Mouse (Mus musculus): ENCODE data around the gene Tdrd5. TPM values are rescaled to one million over a fixed set of nuclear protein-coding genes. Genes with fewer than 3 reads are reported as not detected.
"Not testable (repeated sequence)": the region's sequence is repeated elsewhere in the genome, so short reads cannot be mapped to it uniquely, and the experiment has no call there.

The Tdrd5 gene
- not detected in 2 replicates for total RNA-seq (2014; fragmentation: Nextera tagmentation)
- not detected in 2 replicates for total RNA-seq (2017)

DNA sequence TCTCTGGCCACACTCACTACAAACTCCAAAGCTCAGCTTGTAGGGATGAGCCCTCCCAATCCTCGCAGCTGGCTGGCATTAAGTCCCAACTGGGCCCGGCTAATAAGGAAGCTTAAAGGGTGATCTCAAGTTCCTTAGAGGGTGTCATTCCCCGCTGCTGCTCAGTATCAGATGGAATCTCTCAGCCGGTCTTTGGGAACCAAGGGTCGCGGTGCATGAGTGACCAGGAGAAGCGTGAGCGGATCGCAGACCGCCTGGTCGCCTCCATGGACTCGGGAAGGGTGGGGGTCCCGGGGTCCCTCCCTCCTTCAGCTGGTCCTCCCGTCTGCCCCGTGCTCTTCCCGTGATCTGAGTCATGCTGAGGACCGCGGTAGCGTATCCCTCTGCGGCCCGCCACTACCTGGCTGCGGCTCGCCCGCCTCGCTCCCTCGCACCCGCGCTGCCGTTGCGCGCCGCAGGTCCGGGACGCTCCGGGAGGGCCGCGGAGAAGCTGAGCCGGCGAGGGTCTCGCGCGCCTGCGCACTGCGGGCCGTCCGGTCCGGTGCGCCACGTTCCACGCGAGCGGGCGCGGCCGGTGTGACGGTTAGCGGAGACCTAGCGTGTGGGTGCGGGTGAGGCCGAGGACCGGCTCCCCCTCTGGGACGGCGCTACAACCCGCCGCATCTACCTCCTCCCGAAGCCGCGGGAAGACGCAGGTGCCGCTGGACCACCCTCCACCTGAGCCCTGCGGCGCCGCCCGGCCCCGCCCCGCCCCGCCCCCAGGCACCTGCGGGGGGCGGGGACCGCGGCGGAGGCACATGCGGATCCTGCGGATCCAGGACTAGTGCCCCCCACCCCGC lies at the start of gene Tdrd5:
Tdrd5 (minus strand) TSS at position 754 of the 839 bp plus-strand sequence.
- ATAC-seq (replicated peaks; ENCODE audit: poor library complexity, severe bottlenecking) = peak; percentile 69

DNA sequence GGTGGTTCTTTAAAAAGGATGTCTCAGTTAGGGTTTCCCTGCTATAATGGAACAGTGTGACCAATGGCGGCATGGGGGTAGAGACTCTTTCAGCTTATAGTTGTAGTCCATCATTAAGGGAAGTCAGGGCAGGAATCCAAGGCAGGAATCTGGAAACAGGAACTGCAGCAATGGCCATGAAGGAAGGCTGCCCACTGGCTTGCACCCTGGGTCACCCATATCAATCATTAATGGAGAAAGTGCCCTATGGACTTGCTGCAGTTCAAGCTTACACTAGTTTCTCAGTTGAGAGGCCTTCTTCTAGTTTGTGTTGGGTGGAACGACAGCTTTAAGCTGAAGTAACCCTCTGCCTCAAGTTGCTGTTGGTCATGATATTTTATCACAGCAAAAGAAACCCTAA lies 49.0 kb upstream of the Tdrd5 start:
- no peak for ATAC-seq (replicated peaks; ENCODE audit: poor library complexity, severe bottlenecking)

DNA sequence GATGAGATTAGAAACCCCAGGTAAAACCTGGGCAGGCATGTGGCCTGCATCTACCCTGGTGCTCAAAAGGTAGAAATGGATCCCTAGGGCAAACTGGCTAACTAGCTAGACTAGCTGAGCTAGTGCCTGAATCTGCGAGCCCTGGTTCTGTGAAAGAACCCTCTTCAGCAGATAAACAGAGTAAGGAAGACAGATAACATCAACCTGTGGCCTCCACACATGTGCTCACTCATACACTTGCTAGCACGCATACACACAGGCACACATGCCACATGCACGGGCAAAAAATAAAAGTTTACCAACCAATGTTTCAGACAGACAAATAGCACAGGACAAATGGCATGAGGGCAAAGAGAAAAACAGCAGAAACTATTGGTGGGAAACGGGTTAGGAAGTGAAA lies 47.0 kb upstream of the Tdrd5 start:
- ATAC-seq (replicated peaks; ENCODE audit: poor library complexity, severe bottlenecking) = no peak

DNA sequence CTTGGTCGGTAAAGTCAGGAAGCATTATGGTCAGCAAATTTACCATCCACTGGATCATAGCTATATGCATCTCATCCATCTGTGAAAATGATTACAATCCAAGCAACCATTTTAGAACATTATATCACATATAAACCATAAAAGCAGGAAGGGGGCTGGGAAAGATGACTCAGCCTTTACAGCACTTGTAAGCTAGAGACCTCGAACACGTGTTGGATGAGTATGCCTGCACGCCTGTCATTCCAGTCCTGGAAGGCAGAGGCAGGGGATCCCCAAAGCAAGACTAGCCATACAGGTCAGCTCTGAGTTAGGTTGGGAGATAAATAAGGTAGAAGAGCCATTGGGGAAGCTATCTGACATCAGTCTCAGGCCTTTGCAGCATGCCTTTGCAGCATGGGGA lies 45.6 kb upstream of the Tdrd5 start:
- no peak for ATAC-seq (replicated peaks; ENCODE audit: poor library complexity, severe bottlenecking)

DNA sequence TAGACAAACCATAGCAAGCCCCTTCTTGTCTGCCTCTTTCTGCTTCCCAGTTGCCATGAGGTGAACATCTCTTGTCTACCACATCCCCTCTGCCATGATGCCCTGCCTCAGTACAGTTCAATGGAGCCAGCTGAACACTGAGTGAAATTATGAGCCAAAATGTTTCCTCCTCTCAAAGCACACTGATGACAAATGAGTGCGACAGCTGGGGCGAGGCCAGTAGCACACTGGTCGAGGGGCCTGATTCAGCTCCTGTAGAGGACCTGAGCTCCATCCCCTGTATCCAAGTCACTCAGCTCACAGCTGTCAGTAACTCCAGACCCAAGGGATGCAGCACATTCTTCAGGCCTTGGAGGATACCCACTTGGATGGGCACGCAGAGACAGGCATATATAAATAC lies 42.2 kb upstream of the Tdrd5 start:
- ATAC-seq (replicated peaks; ENCODE audit: poor library complexity, severe bottlenecking) = no peak

DNA sequence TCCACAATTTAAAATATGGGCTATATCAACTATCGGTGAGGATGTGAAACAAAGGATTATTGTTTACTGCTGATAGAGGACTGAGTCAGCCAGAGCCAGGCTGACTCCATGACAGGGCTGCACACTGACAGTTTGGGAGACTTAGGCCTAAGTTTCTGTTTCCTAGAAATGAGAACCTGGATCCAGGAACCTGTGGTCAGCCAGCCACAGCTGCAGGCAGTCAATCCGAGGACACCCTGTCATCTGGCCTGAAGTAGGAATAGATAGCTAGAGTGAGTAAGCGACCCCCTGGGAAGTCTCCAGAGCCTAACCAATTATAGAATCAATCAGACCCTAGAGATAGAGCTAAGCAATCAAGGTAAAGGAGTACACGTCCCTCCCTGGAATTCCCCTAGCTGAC lies 41.0 kb upstream of the Tdrd5 start:
- no peak for ATAC-seq (replicated peaks; ENCODE audit: poor library complexity, severe bottlenecking)

DNA sequence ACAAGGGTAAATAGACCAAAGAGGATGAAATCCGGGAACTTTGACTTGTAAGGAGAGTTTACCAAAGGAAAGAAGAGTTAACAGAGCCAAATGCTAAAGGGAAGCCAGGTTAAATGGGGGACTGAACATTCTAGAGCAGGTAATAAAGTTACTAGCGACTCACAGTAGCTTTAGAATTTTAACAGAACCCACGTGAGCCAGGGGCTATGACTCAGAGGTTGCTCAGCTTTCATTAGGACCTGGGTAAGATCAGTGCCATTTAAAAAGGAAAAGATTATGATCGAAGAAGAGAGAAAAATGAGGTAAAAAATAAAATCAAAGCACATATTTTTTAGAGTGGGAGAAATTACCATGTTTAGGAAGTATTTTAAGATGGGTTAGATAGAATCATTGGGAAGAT lies 37.4 kb upstream of the Tdrd5 start:
- no peak for ATAC-seq (replicated peaks; ENCODE audit: poor library complexity, severe bottlenecking)

DNA sequence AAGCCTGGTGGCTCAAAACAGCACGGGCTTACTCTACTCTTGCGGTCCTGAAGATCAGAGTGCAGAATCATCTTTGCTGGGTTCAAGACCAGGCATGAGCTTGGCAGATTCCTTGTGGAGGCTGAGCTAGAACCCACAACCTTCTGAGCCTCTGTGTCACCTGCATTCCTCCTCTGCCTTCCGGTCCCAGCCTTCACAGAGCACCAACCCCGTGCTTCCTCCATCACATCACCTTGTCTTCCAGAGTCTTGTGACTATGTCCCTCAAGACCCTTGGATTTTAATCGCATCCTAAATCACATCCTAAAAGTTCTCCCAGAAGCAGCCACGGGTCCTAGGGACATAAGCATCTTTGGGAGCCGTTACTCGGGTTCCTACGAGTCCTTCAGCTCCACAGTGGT lies 19.7 kb upstream of the Tdrd5 start:
- ATAC-seq (replicated peaks; ENCODE audit: poor library complexity, severe bottlenecking) = no peak

DNA sequence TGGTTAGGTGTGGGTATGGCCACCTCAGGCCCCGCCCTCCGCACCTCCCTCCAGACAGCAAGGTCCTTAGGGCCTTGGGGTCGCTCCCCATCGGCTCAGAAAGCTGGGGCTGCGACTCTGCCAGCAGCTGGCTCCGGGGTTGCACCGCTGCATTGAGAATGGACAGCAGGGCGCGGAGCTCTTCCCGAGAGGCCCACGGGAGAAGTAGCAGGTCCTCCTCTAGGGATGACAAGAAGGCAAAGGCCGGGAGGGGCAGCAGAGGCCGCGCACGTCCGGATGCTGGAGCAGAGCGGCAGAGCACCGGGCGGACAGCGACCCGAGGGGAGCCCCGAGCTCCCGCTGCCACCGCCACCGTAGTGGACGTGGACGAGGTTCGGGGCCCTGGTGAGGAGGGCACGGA lies 7.2 kb upstream of the Tdrd5 start, which contains the start of gene Nphs2:
Nphs2 (plus strand) TSS at position 98 of the 400 bp plus-strand sequence.
- peak; percentile 65 for ATAC-seq (replicated peaks; ENCODE audit: poor library complexity, severe bottlenecking)

DNA sequence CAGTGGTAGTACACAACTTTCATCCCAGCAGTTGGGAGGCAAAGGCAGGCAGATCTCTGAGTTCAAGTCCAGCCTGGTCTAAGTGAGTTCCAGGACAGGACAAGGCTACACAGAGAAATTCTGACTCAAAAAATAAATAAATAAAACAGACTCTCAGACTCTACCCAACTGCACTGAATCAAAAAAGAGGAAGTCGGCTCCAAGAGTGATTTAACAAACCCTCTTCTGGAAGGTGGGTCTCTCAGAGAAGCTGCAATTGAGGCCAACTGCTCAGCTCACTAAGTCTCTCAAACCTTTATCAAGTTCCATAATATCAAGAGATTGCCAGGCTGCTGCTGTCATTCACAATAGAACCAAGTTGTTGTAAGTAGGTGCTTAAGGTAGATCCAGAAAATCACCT lies 5.1 kb upstream of the Tdrd5 start:
- ATAC-seq (replicated peaks; ENCODE audit: poor library complexity, severe bottlenecking) = peak; percentile 51; the same call in 1 of the 2 replicates

DNA sequence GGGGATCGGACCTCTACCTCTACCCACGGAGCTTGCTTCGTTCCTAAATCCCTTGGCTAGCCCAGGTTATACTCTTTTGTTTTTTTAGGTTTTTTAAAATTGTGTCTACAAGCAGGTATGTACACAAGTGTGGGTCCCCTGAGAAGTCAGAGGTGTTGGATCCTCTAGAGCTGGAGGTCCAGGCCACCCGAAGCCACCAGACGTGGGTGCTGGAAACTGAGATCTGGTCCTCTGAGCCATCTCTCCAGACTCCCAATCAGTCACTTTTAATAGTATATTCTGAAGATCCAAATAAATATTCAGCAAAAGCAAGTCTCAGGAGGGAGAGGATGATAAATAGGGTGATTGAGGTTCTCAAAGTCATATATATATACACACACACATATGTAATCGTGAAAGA lies 13.4 kb downstream of the Tdrd5 start:
- ATAC-seq (replicated peaks; ENCODE audit: poor library complexity, severe bottlenecking) = no peak

DNA sequence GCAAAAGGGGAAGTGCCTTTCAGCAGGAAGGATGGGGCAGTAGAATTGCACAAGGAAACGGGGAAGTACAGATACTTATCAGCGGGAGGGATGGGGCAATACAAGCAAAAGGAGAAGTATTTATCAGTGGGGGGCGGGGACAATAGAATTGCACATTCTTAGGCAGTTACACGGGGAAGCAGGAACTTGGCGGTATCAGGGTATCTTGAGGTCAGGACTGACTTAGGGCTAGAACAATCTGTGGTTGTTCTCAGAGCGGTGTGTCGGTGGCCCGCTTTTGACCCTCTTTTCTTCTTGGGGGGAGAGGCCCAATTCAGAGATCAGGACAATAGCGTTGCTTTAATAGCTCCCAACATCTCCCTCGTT lies 14.3 kb downstream of the Tdrd5 start:
- not testable (repeated sequence) for ATAC-seq (replicated peaks; ENCODE audit: poor library complexity, severe bottlenecking)

DNA sequence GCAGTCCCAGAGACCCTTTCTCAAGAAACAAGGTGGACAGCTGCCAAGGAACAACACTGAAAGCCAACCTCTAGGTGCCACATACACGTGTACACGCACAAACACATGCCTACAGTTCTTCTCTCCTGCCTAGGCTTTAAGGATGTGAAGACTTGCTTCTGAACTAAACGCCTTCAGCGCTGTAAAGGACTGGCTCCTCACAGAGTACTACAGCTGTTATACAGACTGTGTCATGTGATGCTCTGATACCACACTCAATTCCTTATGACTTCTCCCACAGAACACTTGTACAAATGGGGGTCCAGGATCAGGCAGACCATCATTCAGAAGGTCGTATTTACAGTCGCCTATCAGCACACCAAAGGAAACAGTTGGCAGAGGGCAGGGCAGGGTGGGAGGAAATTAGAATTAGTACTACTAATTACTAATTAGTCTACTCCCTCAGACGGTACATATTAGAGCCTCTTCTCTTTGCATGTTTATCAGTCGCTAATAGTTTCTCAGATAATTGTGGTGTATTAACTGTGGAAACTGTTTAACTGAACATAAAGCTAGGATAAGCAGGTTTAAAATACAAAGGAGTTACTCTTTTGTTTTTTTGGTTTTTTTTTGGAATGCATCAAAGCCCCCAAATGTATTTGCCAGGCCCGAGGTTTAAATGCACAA lies 14.8 kb downstream of the Tdrd5 start:
- ATAC-seq (replicated peaks; ENCODE audit: poor library complexity, severe bottlenecking) = no peak

DNA sequence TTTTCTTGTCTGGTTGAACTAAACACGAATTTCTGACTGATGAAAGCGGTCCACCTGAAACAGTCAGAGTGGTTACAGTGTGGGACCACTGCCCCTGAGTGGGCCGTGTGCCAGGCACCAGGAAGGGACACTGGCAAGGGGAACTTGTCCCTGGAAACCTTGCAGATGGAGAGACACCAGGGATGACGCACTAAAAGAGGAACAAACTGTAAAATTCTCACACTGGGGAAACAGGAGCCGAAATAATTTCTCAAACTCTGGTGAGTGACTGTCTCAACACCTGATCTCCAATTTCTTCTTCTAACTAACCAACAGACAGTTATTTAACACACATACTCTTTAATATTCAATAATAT lies 17.9 kb downstream of the Tdrd5 start:
- peak; percentile 79 for ATAC-seq (replicated peaks; ENCODE audit: poor library complexity, severe bottlenecking)

DNA sequence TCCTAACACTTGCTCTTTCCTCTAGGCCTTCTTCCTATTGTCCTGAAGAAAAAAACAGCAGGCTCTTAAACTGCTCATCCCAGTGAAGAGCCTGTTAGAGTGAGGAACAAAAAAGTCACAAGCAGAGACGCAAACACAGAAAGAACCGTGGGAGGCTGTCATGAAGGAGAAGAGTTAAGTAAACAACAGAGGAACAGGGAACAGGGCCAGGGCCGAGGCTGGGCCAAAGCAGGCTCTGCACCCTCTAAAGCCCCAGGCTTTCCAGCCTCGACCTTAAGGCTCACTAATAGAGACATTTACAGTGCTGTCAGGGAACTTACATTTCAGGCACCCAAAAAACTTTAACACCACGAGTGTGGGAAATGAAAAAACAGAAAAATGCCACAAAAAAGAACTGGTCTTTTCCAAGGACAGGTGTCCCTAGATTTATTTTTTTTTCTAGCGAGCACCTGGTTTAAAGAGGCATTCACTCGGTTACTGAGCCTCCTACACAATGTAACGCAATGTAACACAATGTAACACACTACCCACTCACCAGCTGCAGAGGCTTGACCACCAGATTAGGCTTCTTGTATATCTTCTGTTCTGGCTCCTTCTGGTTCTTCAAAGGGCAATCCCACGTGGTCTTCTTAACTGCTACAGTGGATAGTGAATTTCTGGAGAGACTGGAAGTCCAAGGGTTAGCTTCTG lies 18.5 kb downstream of the Tdrd5 start:
- ATAC-seq (replicated peaks; ENCODE audit: poor library complexity, severe bottlenecking) = peak; percentile 12; the same call in 1 of the 2 replicates

DNA sequence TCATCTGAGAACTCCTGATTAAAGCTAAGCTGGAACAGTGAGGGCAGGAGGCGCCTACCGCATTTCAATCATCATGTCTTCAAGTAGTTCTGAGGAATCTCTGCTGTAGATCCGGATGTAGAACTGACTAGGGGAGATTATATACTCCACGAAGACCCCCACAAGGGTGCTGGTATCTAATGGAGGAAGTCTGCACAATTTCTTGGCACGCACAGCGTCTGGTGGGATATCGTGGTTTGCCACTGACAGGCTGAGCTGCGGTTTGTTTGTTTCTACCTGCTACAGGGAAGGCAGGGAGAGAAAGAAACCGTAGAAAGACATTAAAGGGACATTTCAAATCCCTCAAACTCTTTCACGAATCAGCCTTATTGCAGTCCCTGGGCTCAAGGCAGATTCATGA lies 19.3 kb downstream of the Tdrd5 start:
- no peak for ATAC-seq (replicated peaks; ENCODE audit: poor library complexity, severe bottlenecking)

DNA sequence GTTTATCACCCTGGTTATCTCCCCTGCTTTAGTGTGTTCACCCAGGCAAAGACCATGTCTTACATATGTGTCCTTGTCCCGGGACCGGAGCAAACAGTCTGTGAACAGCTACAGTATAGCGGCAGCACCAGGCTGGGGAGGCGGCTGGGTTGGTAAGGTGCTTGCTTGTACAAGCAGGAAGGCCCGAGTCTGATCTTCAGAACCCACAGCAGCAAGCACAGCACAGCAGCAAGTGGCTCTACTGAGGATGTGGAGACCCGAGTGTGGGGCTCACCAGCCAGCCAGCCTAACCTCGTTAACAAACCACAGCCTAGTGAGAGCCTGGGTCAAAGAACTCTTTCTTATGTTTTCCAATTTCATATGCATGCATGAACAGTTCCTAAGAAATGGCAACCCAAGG lies 23.3 kb downstream of the Tdrd5 start:
- no peak for ATAC-seq (replicated peaks; ENCODE audit: poor library complexity, severe bottlenecking)

DNA sequence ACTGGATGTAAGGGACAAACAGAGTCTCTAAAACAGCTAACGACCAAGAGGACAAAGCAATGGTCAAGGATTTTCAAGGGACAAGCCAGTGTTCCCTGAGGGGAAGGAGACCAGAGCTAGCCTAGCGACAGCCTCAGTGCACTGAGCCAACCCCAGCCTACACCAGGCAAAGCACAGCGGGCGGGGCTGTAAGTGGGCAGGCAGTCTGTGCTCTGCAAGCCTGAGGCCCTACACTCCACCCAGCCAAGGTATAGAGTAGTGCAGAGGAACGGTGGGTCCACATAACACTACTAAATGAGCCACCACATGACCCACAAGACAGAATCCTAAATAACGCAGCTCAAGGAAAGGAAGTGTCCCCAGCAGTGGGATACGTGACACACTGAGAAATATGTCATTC lies 29.8 kb downstream of the Tdrd5 start:
- no peak for ATAC-seq (replicated peaks; ENCODE audit: poor library complexity, severe bottlenecking)

DNA sequence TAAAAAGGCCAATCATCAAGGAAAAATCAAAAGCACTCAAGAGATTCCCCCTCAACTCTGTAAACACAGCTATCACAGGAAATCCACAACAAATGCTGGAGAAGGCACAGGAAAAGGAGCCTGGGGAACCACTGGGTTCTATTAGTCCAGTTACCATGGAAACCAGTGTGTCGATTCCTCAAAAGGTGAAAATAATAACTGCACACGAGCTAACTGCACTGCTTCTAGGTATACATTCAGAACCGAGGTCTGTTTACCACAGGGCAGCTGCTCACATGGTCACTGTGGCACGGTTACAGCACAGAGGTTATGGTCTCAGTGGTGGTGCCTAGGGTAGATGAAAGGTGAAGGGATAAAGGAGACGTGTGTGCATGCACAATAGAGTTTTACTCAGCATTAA lies 31.8 kb downstream of the Tdrd5 start:
- ATAC-seq (replicated peaks; ENCODE audit: poor library complexity, severe bottlenecking) = no peak

DNA sequence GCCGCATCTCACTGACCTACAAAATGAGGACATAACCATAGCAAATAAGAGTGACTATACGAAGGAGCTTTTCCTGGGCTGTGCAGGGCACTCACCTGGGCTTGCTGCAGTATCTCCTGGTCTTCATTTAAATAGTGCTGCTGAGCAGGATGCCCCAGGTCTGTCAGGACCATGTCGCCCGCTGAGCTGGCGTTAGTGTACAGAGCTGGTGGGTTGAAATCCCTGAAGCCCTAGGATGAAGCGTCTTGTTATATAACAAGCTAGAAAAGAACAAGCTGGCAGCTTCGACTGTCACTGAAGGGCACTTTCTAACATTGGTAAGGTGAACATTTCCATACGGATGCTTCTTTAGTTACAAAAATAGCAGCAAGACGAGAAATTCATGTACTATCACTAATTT lies 33.0 kb downstream of the Tdrd5 start:
- ATAC-seq (replicated peaks; ENCODE audit: poor library complexity, severe bottlenecking) = no peak

DNA sequence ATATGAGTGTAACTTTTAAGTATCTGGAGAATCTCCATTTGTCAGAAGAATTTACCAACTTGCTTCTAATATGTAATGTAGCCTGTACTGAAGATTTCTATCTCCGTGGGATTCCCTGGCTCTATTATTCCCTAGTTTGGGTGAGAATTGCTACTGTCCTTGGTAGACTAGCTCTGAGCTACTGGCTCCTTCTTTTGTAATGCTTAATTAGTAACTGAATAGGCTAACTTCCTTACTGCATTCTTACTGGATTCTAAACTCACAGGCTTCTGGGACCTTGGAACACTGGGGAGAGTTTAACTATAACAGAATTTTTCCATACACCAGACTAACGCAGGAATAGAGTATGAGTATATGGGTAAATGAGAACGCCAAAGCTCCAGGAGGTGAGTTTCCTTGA lies 34.9 kb downstream of the Tdrd5 start:
- not testable (repeated sequence) for ATAC-seq (replicated peaks; ENCODE audit: poor library complexity, severe bottlenecking)

Measured in granulocyte monocyte progenitor cell, adult 5-6 weeks (primary cell).